Mouse (Mus musculus) forebrain, embryonic 12.5 days (tissue): ENCODE data around the gene Il5. TPM values are rescaled to one million over a fixed set of nuclear protein-coding genes. Genes with fewer than 3 reads are reported as not detected.

Source experiments
- ATAC-seq: fragments of 200-750 bp; cut with Nextera tagmentation; 2 replicates; pipeline ENCODE4 v1.8.0; 2017; ENCODE audit warnings: moderate TSS enrichment; ENCODE audit not compliant: low FRiP score
- H3K27ac ChIP-seq: fragments of 300-500 bp; sonication (generic); 2 replicates; pipeline ENCODE4 v1.5.1; 2016; ENCODE audit warnings: mild to moderate bottlenecking
- H3K27me3 ChIP-seq: fragments of 300-500 bp; sonication (generic); 2 replicates; pipeline ENCODE4 v1.6.1; 2016; ENCODE audit warnings: mild to moderate bottlenecking
- H3K36me3 ChIP-seq: fragments of 300-500 bp; sonication (generic); replicated peaks from 2 replicates; pipeline ENCODE4 v1.6.1; 2016; ENCODE audit warnings: mild to moderate bottlenecking
- H3K4me1 ChIP-seq: fragments of 300-500 bp; sonication (generic); 2 replicates; pipeline ENCODE4 v1.6.1; 2016
- H3K4me2 ChIP-seq: fragments of 300-500 bp; sonication (generic); 2 replicates; pipeline ENCODE4 v1.6.1; 2016; ENCODE audit warnings: mild to moderate bottlenecking, moderate library complexity
- H3K4me3 ChIP-seq: fragments of 300-500 bp; sonication (generic); replicated peaks from 2 replicates; pipeline ENCODE4 v1.5.1; 2016; ENCODE audit warnings: mild to moderate bottlenecking
- H3K9ac ChIP-seq: fragments of 300-500 bp; sonication (generic); 2 replicates; pipeline ENCODE4 v1.6.1; 2016; ENCODE audit warnings: mild to moderate bottlenecking
- H3K9me3 ChIP-seq: fragments of 300-500 bp; sonication (generic); 2 replicates; pipeline ENCODE4 v1.6.1; 2016
- WGBS: fragments of 180-500 bp; shearing (Covaris S2); methylation state at CpG from one replicate; pipeline ENCODE4 v1.1.7; 2016; 5-methylcytosine and 5-hydroxymethylcytosine counted together
- polyA plus RNA-seq: library from polyadenylated mRNA; unstranded; fragments of >200 nt; fragmentation: Nextera tagmentation; extraction: Ambion mirVana; gene quantifications from 2 replicates; pipeline ENCODE4 v1.2.1, GENCODE M21; 2016

The Il5 gene
- polyA plus RNA-seq, 1 experiment from 2014 or later, result not detected

- Histone ChIP-seq H3K36me3 (no peaks in the 10 kb centered on the region), H3K27me3 (peaks cover 74% of the 10 kb centered on the region), H3K4me1 (peaks cover 38% of the 10 kb centered on the region), H3K4me2 (peak overlapping the region; percentile 61), H3K9ac (peak overlapping the region; percentile 46), H3K4me3 (peak overlapping the region; percentile 34), H3K27ac (0 out of 2 replicates have a peak overlapping the region, but pooled peaks have one; percentile 25), H3K9me3 (no peaks in the 10 kb centered on the region)
- WGBS, result 3% methylated on average over 33 of the region's 33 CpGs
- ATAC-seq, result peak; percentile 67
Measured at GRCm38 (mm10) chr11:53763496-53764140, 43.0 kb downstream of the Il5 start.

DNA sequence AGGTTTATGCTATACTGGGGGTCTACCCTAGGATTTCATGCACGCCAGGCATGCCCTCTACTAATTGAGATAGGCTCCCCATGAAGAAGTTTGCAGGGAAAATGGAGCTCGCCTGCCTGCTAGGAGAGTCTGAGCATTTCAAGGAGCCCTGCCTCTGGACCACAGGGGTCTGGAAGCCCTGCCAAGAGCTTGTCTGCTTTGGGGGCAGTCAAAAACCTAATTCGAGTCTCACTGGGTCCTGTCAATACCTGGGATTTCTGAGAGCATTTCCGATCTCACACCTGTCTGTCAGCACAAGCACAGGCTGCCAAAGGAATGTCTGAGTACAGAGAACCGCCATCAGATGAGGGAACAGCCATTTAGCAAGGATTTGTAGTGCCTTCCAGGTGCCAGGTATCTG is 44.0 kb downstream of the Il5 start:
- H3K27me3 ChIP-seq, result peaks cover 79% of the 10 kb centered on the region
- no peak for ATAC-seq
- no peak overlapping the region for H3K27ac ChIP-seq
- no peaks in the 10 kb centered on the region for H3K9me3 ChIP-seq
- H3K4me3 ChIP-seq, result no peak overlapping the region
- no peak overlapping the region for H3K9ac ChIP-seq
- no peak overlapping the region for H3K4me2 ChIP-seq
- H3K4me1 ChIP-seq, result peaks cover 36% of the 10 kb centered on the region
- no peaks in the 10 kb centered on the region for H3K36me3 ChIP-seq
- WGBS, result 42% methylated on average over 5 of the region's 5 CpGs

DNA sequence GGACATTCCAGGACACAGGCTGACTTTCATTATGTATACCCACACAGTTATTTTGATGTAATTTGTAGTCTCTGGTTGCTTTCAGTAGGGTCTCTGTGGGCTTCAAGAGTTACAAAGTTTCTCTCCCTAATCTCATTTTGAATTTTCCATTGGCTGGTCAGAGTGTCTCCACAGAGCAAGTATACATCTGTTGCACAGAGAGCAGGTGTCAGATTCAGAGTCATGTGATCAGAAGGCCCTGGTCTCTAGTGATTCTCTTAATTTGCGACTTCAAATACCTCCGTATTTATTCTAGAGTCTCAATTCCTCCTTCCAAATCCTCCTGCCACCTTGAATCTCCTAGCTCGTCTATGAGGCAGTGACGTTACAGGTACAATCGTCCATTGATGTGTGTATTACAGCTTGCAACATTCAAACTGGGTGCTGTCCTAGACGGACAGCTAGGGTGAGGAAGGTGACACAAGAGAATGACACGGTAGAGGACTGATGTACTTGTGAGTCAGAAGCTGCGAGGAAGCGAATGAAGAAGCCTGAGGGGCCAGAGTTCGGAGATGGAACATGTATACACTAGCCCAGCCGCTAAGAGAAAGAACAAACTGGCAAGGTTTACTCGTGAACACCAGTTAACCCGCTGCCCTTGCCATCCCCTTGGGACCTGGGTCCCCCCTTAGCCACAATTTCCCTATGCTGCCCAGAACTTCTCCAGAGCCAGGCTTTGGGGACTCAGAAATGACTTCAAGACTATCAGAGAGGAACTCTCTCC is 48.0 kb downstream of the Il5 start:
- Histone ChIP-seq H3K27me3 (peaks cover 50% of the 10 kb centered on the region), H3K4me3 (no peak overlapping the region), H3K4me1 (peaks cover 19% of the 10 kb centered on the region), H3K9me3 (no peaks in the 10 kb centered on the region), H3K36me3 (no peaks in the 10 kb centered on the region), H3K27ac (no peak overlapping the region), H3K9ac (no peak overlapping the region), H3K4me2 (no peak overlapping the region)
- WGBS, result 78% methylated on average over 13 of the region's 13 CpGs
- no peak for ATAC-seq

GRCm38 (mm10) chr11:53769185-53769576 is 48.6 kb downstream of the Il5 start:
- H3K36me3 ChIP-seq, result no peaks in the 10 kb centered on the region
- H3K9me3 ChIP-seq, result no peaks in the 10 kb centered on the region
- 60% methylated on average over 12 of the region's 12 CpGs for WGBS
- H3K9ac ChIP-seq, result peak overlapping the region; percentile 60; the same call in 1 of the 2 replicates
- peaks cover 46% of the 10 kb centered on the region for H3K27me3 ChIP-seq
- no peak for ATAC-seq
- H3K4me2 ChIP-seq, result peak overlapping the region; percentile 98
- peak overlapping the region; percentile 74 for H3K4me3 ChIP-seq
- H3K4me1 ChIP-seq, result peaks cover 13% of the 10 kb centered on the region
- H3K27ac ChIP-seq, result no peak overlapping the region

- H3K36me3 ChIP-seq, result 0 out of 2 replicates have a peak, but pooled peaks cover 3% of the 10 kb centered on the region
- H3K9me3 ChIP-seq, result no peaks in the 10 kb centered on the region
- WGBS, result under 1% methylated on average over 40 of the region's 40 CpGs
- H3K9ac ChIP-seq, result peak within 1 kb of the TSS; percentile 60
- peak; percentile 94 for ATAC-seq
- peak within 1 kb of the TSS; percentile 98 for H3K4me2 ChIP-seq
- H3K4me1 ChIP-seq, result peaks cover 12% of the 10 kb centered on the region; the same call in 1 of the 2 replicates
- 0 out of 2 replicates have a peak within 1 kb of the TSS, but pooled peaks have one; percentile 25 for H3K27ac ChIP-seq
- peaks cover 42% of the 10 kb centered on the region for H3K27me3 ChIP-seq
- H3K4me3 ChIP-seq, result peak within 1 kb of the TSS; percentile 74
Measured at GRCm38 (mm10) chr11:53769760-53770124, 49.1 kb downstream of the Il5 start, which contains the start of gene Irf1. Gene Irf1 (plus strand): TSS chr11:53770014.

DNA sequence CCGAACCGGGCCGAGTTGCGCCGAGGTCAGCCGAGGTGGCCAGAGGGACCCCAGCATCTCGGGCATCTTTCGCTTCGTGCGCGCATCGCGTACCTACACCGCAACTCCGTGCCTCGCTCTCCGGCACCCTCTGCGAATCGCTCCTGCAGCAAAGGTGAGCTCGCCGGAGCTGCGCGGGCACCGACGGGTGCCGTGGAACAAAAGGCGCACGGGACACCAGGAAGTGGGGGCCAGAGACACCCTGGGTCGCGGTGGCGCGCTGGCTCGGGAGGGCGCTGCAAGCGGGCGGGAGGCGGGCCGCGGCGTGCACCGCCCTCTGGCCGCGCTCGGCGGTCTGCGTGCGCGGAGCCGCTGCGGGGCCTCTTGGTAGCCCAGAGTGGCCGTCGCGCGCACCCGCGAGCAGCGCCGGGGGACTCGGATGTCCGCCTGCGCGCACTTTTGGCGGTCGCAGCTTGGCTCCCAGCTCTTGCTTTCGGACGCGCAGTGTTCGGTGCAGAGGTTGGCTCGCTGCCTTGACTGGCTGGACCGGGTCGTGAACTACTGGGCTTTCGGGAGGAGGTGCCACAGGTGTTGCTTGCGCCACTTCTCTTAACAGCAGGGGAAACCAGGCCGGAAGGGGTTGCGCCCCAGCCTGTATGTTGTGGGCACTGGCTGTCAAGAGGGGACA is 49.7 kb downstream of the Il5 start:
- 0 out of 2 replicates have a peak overlapping the region, but pooled peaks have one; percentile 25 for H3K27ac ChIP-seq
- peak overlapping the region; percentile 98 for H3K4me2 ChIP-seq
- peak overlapping the region; percentile 60 for H3K9ac ChIP-seq
- no peaks in the 10 kb centered on the region for H3K9me3 ChIP-seq
- peak overlapping the region; percentile 74 for H3K4me3 ChIP-seq
- WGBS, result under 1% methylated on average over 75 of the region's 75 CpGs
- 0 out of 2 replicates have a peak, but pooled peaks cover 3% of the 10 kb centered on the region for H3K36me3 ChIP-seq
- ATAC-seq, result peak; percentile 87
- peaks cover 12% of the 10 kb centered on the region; the same call in 1 of the 2 replicates for H3K4me1 ChIP-seq
- peaks cover 38% of the 10 kb centered on the region for H3K27me3 ChIP-seq

GRCm38 (mm10) chr11:53771001-53771744 is 50.6 kb downstream of the Il5 start:
- no peak overlapping the region for H3K4me3 ChIP-seq
- no peak for ATAC-seq
- H3K4me2 ChIP-seq, result peak overlapping the region; percentile 98
- H3K27ac ChIP-seq, result no peak overlapping the region
- H3K9me3 ChIP-seq, result no peaks in the 10 kb centered on the region
- WGBS, result 89% methylated on average over 11 of the region's 11 CpGs
- H3K9ac ChIP-seq, result no peak overlapping the region
- H3K36me3 ChIP-seq, result 0 out of 2 replicates have a peak, but pooled peaks cover 3% of the 10 kb centered on the region
- H3K4me1 ChIP-seq, result peaks cover 12% of the 10 kb centered on the region; the same call in 1 of the 2 replicates
- peaks cover 34% of the 10 kb centered on the region for H3K27me3 ChIP-seq

DNA sequence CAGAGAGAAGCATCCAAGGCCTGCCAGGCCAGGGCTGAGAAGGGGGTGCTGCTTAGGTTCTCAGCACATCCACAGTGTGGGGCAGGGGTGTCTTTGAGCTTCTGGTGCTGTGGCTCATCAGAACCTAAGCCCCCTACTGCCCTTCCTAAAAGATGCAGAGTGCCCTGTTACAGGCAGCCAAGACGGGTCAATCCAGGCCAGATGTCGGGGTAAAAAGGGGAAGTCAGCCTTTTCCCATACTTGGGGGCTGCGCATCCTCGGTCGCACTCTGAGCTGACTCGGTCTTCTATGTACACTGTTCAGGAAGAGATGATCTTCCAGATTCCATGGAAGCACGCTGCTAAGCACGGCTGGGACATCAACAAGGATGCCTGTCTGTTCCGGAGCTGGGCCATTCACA is 51.9 kb downstream of the Il5 start:
- no peak overlapping the region for H3K9ac ChIP-seq
- no peak for ATAC-seq
- no peak overlapping the region for H3K27ac ChIP-seq
- H3K4me1 ChIP-seq, result peaks cover 12% of the 10 kb centered on the region; the same call in 1 of the 2 replicates
- no peak overlapping the region for H3K4me3 ChIP-seq
- WGBS, result 83% methylated on average over 9 of the region's 9 CpGs
- H3K36me3 ChIP-seq, result 0 out of 2 replicates have a peak, but pooled peaks cover 3% of the 10 kb centered on the region
- H3K4me2 ChIP-seq, result no peak overlapping the region
- peaks cover 26% of the 10 kb centered on the region for H3K27me3 ChIP-seq
- no peaks in the 10 kb centered on the region for H3K9me3 ChIP-seq

DNA sequence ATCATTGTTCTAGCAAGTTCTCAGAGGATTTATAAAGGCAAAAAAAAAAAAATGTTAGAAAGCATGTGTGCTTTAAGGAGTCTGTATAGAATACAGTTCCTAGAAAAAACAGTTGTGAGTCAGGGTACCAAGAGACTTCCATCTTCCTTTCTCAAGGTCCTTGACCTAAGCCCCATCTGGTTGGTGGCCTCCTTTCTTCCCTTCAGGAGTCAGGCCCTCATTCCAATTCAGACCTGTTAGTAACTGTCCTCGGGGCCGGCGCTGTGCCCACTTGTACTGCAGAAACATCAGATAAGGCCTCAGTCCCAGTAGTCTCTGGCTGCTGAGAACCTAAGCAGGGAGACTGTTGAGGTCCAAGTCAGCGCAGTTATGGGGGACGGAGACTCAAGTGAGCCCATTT is 52.5 kb downstream of the Il5 start, which contains the start of gene Gm17334:
Gm17334 (minus strand) TSS at position 101 of the 400 bp plus-strand sequence.
- Histone ChIP-seq H3K4me1 (peaks cover 12% of the 10 kb centered on the region; the same call in 1 of the 2 replicates), H3K9me3 (no peaks in the 10 kb centered on the region), H3K4me3 (no peak within 1 kb of the TSS), H3K27ac (no peak within 1 kb of the TSS), H3K36me3 (0 out of 2 replicates have a peak, but pooled peaks cover 3% of the 10 kb centered on the region), H3K27me3 (peaks cover 25% of the 10 kb centered on the region), H3K9ac (no peak within 1 kb of the TSS), H3K4me2 (no peak within 1 kb of the TSS)
- 95% methylated on average over 5 of the region's 5 CpGs for WGBS
- no peak for ATAC-seq

- H3K27ac ChIP-seq, result no peak overlapping the region
- H3K9me3 ChIP-seq, result no peaks in the 10 kb centered on the region
- H3K27me3 ChIP-seq, result peaks cover 20% of the 10 kb centered on the region
- no peak overlapping the region for H3K4me3 ChIP-seq
- no peak for ATAC-seq
- no peak overlapping the region for H3K4me2 ChIP-seq
- 92% methylated on average over 16 of the region's 16 CpGs for WGBS
- no peak overlapping the region for H3K9ac ChIP-seq
- H3K36me3 ChIP-seq, result 0 out of 2 replicates have a peak, but pooled peaks cover 3% of the 10 kb centered on the region
- H3K4me1 ChIP-seq, result peaks cover 12% of the 10 kb centered on the region; the same call in 1 of the 2 replicates
Measured at GRCm38 (mm10) chr11:53773641-53774360, 53.2 kb downstream of the Il5 start.
